Mouse (Mus musculus): ENCODE data around the gene Bnip3.

GRCm38 (mm10) chr7:138850083-138850482, 59.2 kb downstream of the Bnip3 start:
- TF ChIP-seq GATA1 (IDR thresholded peaks at IDR 0.05; ENCODE audit: low read length) (no peak), TAL1 (IDR thresholded peaks at IDR 0.05; ENCODE audit: low read length) (no peak)
